Mouse (Mus musculus): Measurements from ENCODE around the gene Gnas.

DNA sequence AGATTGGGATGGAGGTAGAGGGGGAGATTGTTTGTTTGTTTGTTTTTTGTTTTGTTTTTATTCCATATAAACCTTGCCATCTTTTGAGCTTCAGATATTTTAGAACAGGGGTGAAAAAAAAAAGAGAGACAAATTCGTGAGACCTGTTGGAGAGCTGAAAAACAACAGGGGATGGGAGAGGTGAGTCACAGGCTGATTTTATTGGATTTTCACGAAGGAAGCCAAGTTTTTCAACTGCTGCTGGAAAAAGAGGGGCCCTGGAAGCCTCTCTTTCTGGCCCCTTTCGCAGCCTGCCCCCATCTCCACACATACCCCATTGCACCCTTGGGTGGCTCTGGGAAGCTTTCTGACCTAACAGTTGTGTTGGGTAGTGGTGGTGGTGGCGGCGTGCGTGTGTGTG, 22.3 kb upstream of the Gnas start:
- TF ChIP-seq CTCF (conservative IDR thresholded peaks at IDR 0.05; ENCODE audit: insufficient read depth, insufficient read length, low read depth, low read length) (no peak), POLR2A (IDR thresholded peaks at IDR 0.05; ENCODE audit: low read depth, low read length) (no peak)

Measured in kidney, adult 2 months (tissue).